Comparison of ENCODE assay signal across 10 mouse cellular contexts in the genomic region with DNA sequence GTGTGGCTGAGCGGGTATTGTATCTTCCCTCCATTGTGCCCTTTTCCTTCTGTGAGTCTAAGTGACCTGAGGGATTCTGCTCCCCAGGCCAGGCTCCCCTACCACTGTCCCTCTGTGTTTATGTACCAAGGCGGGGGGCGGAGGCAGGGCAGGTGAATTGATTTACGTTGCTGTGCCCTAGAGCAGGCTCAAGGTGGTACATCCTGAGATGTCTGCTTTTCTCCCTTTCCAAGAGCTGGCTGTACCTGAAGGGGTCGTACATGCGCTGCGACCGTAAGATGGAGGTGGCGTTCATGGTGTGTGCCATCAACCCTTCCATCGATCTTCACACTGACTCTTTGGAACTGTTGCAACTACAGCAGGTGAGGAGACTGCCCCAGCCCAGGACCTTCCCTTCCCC. TPM values are rescaled to one million over a fixed set of nuclear protein-coding genes. Genes with fewer than 3 reads are reported as not detected.
DNase-seq lines count a peak whose midpoint lies in the region; ATAC-seq lines count a peak whose summit lies in the region.
"Had no signal": no experiment of that assay in that cellular context is flagged by ENCODE, and none has a peak within 500 bp of the region (broad histone marks: within the 10 kb centered on the region; RNA-seq: fewer than 3 reads in every experiment).

No protein-coding gene starts in this region.

- peak; percentile 55 for DNase-seq in cerebellum, adult 9-10 months
- no peak for DNase-seq in cerebellum, postnatal 36 days
- DNase-seq in lung, postnatal 10 days, result no peak
- DNase-seq in limb, embryonic 11.5 days (ENCODE audit: low spot score), result no peak
- DNase-seq in cerebellum, postnatal 10 days, result no peak
- DNase-seq in cerebellum, postnatal 25 days, result no peak
- DNase-seq: kidney, postnatal 36 days had no signal

- H3K4me3 ChIP-seq in lung, embryonic 15.5 days, result peak overlapping the region; percentile 89; the same call in 1 of the 2 replicates
- H3K4me3 ChIP-seq in limb, embryonic 11.5 days (ENCODE audit: low read depth, low read length), result no peak overlapping the region
- H3K4me3 ChIP-seq in neural tube, embryonic 15.5 days (replicated peaks), result peak overlapping the region; percentile 87

- H3K9ac ChIP-seq in lung, embryonic 15.5 days, result peak overlapping the region; percentile 90
- H3K9ac ChIP-seq in limb, embryonic 11.5 days (ENCODE audit: low read length), result no peak overlapping the region; the same call in 1 of the 2 replicates
- peak overlapping the region; percentile 86; the same call in 1 of the 2 replicates for H3K9ac ChIP-seq in neural tube, embryonic 15.5 days (replicated peaks)

- peaks cover 41% of the 10 kb centered on the region for H3K4me1 ChIP-seq in lung, embryonic 15.5 days
- H3K4me1 ChIP-seq in limb, embryonic 11.5 days (ENCODE audit: control insufficient read depth, insufficient read depth, low read length), result peaks cover 26% of the 10 kb centered on the region
- peaks cover 49% of the 10 kb centered on the region for H3K4me1 ChIP-seq in neural tube, embryonic 15.5 days

- 84% methylated on average over 10 of the region's 10 CpGs for WGBS in lung, embryonic 15.5 days
- 96% methylated on average over 10 of the region's 10 CpGs for WGBS in limb, embryonic 11.5 days
- 91% methylated on average over 10 of the region's 10 CpGs for WGBS in neural tube, embryonic 15.5 days

- H3K27ac ChIP-seq in lung, embryonic 15.5 days, result no peak overlapping the region
- H3K27ac ChIP-seq in limb, embryonic 11.5 days (replicated peaks; ENCODE audit: low read depth, low read length), result no peak overlapping the region
- H3K27ac ChIP-seq in neural tube, embryonic 15.5 days (replicated peaks), result no peak overlapping the region
- H3K27ac ChIP-seq: macrophage had no signal

- H3K36me3 ChIP-seq in lung, embryonic 15.5 days, result peaks cover 35% of the 10 kb centered on the region
- H3K36me3 ChIP-seq in limb, embryonic 11.5 days (ENCODE audit: control insufficient read depth, insufficient read depth, low read length), result peaks cover 22% of the 10 kb centered on the region
- peaks cover 36% of the 10 kb centered on the region for H3K36me3 ChIP-seq in neural tube, embryonic 15.5 days

- no peaks in the 10 kb centered on the region for H3K27me3 ChIP-seq in lung, embryonic 15.5 days
- H3K27me3 ChIP-seq in limb, embryonic 11.5 days (ENCODE audit: control insufficient read depth, insufficient read depth, low read length), result no peaks in the 10 kb centered on the region
- H3K27me3 ChIP-seq in neural tube, embryonic 15.5 days (replicated peaks), result no peaks in the 10 kb centered on the region

- no peaks in the 10 kb centered on the region for H3K9me3 ChIP-seq in lung, embryonic 15.5 days
- no peaks in the 10 kb centered on the region for H3K9me3 ChIP-seq in limb, embryonic 11.5 days (ENCODE audit: control insufficient read depth, low read length)
- no peaks in the 10 kb centered on the region for H3K9me3 ChIP-seq in neural tube, embryonic 15.5 days (replicated peaks)

- ATAC-seq in lung, embryonic 15.5 days (ENCODE audit: borderline replicate concordance, extremely low read depth, low FRiP score, low TSS enrichment), result no peak
- no peak for ATAC-seq in limb, embryonic 11.5 days (ENCODE audit: insufficient number of reproducible peaks, low FRiP score, low TSS enrichment, low read depth)
- ATAC-seq in neural tube, embryonic 15.5 days (ENCODE audit: low FRiP score), result no peak

- H3K4me2 ChIP-seq in lung, embryonic 15.5 days, result peak overlapping the region; percentile 86
- peak overlapping the region; percentile 88; the same call in 1 of the 2 replicates for H3K4me2 ChIP-seq in limb, embryonic 11.5 days (ENCODE audit: low read depth, severe bottlenecking)
- peak overlapping the region; percentile 88 for H3K4me2 ChIP-seq in neural tube, embryonic 15.5 days

RNA-seq across cellular contexts. Expression of a gene that starts 2.1 kb away (rescaled TPM):
- 82.6 and 85.7 TPM in 2 replicates for polyA plus RNA-seq in lung, embryonic 15.5 days (2015; fragmentation: Nextera tagmentation; extraction: Ambion mirVana)
- polyA plus RNA-seq in limb, embryonic 11.5 days (2014; fragmentation: Nextera tagmentation; extraction: Ambion mirVana), result 65.3 and 66.7 TPM in 2 replicates
- polyA plus RNA-seq in neural tube, embryonic 15.5 days (2015; fragmentation: Nextera tagmentation; extraction: Ambion mirVana), result 71.4 and 71.6 TPM in 2 replicates

RNA-seq across cellular contexts. Expression of a gene that starts 4.0 kb away (rescaled TPM):
- polyA plus RNA-seq in lung, embryonic 15.5 days (2015; fragmentation: Nextera tagmentation; extraction: Ambion mirVana), result 19.2 and 22.9 TPM in 2 replicates
- 6.8 and 7.3 TPM in 2 replicates for polyA plus RNA-seq in limb, embryonic 11.5 days (2014; fragmentation: Nextera tagmentation; extraction: Ambion mirVana)
- 21.9 and 22.2 TPM in 2 replicates for polyA plus RNA-seq in neural tube, embryonic 15.5 days (2015; fragmentation: Nextera tagmentation; extraction: Ambion mirVana)

RNA-seq across cellular contexts. Expression of a gene that starts 26.6 kb away (rescaled TPM):
- polyA plus RNA-seq in lung, embryonic 15.5 days (2015; fragmentation: Nextera tagmentation; extraction: Ambion mirVana), result 133 and 136 TPM in 2 replicates
- 209 and 228 TPM in 2 replicates for polyA plus RNA-seq in limb, embryonic 11.5 days (2014; fragmentation: Nextera tagmentation; extraction: Ambion mirVana)
- polyA plus RNA-seq in neural tube, embryonic 15.5 days (2015; fragmentation: Nextera tagmentation; extraction: Ambion mirVana), result 88.7 and 104 TPM in 2 replicates

RNA-seq across cellular contexts. Expression of a gene that starts 30.7 kb away (rescaled TPM):
- polyA plus RNA-seq in lung, embryonic 15.5 days (2015; fragmentation: Nextera tagmentation; extraction: Ambion mirVana), result 0.77 and 0.92 TPM in 2 replicates
- 0.54 and 0.69 TPM in 2 replicates for polyA plus RNA-seq in limb, embryonic 11.5 days (2014; fragmentation: Nextera tagmentation; extraction: Ambion mirVana)
- 0.33 and 0.36 TPM in 2 replicates for polyA plus RNA-seq in neural tube, embryonic 15.5 days (2015; fragmentation: Nextera tagmentation; extraction: Ambion mirVana)

RNA-seq across cellular contexts. Expression of a gene that starts 47.3 kb away (rescaled TPM):
- polyA plus RNA-seq in lung, embryonic 15.5 days (2015; fragmentation: Nextera tagmentation; extraction: Ambion mirVana), result 17.7 and 22.3 TPM in 2 replicates
- polyA plus RNA-seq in limb, embryonic 11.5 days (2014; fragmentation: Nextera tagmentation; extraction: Ambion mirVana), result 1.8 and 2.0 TPM in 2 replicates
- polyA plus RNA-seq in neural tube, embryonic 15.5 days (2015; fragmentation: Nextera tagmentation; extraction: Ambion mirVana), result 7.5 and 12.0 TPM in 2 replicates
